Mouse (Mus musculus) heart, adult 9 months (tissue): ENCODE data around the gene Abl1.

Source experiments
- DNase-seq, 2 experiments: peaks; one replicate each; pipeline ENCODE4 v3.0.0; 2022; ENCODE audit warnings: low spot score in 2 of 2

Gene Abl1

DNA sequence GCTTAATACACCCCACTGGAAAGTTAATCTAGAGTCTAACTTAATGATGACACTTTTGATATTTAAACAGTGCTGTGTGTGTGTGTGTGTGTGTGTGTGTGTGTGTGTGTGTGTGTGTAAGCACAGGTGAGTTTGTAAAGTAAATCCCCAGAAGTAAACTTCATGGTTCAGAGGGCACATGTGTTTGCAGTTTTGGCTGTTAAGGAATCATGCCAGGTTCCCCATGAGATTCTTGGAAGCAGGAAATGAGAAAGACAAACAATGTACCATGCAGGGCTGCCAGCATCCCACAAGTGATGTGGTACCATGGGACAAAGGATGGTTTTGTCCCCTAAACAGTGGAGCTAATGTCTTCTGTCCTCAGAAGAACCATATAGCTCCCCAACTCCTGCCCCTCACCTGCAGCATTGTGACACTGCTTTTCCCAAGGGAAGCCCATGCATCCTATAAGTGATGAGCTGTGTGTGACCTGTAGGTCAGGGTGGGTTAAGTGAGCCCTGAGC lies 57.6 kb downstream of the Abl1 start:
- DNase-seq = no peak

GRCm38 (mm10) chr2:31746835-31747234 lies 58.7 kb downstream of the Abl1 start:
- DNase-seq = no peak

GRCm38 (mm10) chr2:31749046-31749709 lies 61.0 kb downstream of the Abl1 start:
- no peak for DNase-seq

DNA sequence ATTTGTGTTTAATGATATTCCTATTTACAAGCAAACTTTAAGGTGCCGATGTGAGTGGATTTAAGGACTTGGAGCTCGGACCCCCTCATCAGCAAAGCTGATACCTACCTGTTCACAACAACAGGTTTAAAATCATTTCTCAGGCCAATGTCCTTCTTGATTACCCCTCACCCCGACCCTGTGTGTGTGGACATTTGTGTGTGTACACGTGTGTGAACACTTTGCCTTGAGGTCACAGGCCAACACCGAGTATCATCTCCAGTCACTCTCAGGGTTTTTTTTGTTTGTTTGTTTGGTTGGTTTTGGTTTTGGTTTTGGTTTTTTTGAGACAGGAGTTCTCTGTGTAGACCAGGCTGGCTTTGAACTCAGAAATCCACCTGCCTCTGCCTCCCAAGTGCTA lies 62.0 kb downstream of the Abl1 start:
- no peak for DNase-seq

GRCm38 (mm10) chr2:31757472-31757871 lies 69.3 kb downstream of the Abl1 start:
- no peak for DNase-seq

DNA sequence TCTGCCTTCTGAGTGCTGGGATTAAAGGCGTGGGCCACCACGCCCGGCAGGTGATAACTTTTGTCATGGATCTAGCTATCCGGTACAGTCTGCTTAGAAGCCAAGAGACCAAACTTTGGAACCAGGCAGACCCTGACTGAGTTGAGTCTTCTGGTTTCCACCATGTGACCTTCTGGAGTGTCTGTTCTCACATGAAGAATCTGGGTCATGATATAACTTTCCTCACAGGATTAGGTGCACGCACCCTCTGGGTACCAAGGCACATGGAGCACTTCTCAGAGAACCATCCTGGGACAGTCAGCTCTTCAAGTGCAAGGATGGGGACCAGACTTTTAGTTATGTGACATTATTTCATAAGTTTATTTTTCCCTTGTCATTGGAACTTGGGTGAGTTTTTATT lies 70.8 kb downstream of the Abl1 start:
- no peak for DNase-seq

DNA sequence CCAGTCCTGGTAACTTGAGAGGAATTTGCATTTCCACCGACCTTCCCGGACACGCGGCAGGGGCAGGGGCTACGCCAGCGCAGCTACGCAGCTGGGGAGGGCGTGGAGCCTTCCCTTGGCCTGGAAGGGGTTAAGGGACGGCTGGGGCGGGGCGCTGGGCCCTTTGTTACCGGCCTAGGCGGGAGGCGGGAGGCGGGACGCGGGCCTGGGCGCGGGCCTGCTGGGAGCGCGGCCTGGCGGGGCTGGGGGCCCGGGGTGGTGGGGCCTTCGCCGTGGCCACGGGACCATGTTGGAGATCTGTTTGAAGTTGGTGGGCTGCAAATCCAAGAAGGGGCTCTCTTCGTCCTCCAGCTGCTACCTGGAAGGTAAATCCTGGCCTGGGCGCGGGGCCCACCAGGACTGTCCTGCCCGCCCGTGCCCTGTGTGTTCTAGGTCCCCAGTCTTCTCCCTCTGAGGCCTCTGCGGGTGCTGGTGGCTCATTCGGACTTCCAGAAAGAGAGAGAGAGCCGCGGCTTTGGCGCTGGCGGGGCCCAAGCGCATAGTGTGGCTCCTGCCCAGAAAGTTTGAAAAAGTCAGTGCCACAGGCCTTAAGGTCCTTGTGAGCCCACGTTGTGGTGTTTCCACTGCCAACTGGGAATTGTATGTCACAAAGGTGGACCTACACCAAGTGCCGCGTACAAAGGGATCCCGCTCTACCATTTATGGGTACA lies 71.7 kb downstream of the Abl1 start:
- peak; percentile 84 for DNase-seq

DNA sequence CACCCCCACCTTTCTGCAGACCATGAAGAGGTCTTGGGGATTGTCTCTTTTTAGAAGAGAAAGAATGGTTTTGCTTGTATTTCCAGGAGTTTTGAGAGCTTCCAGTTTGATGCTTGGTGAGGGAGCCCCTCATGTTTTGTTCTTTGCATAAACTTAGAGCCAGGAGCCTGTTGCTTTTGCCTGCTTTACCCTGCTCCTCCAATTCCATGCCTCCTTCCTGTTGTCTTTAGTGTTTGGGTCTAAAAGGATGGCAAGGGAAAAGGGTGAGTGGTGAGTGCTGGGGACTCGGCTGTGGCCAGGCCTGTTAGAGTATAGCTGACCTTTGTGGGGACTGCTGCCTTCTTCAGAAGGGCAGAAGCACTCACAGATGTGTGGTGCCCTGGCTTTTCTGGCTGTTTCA lies 72.3 kb downstream of the Abl1 start:
- no peak for DNase-seq

GRCm38 (mm10) chr2:31761115-31761531 lies 72.9 kb downstream of the Abl1 start:
- DNase-seq = no peak

DNA sequence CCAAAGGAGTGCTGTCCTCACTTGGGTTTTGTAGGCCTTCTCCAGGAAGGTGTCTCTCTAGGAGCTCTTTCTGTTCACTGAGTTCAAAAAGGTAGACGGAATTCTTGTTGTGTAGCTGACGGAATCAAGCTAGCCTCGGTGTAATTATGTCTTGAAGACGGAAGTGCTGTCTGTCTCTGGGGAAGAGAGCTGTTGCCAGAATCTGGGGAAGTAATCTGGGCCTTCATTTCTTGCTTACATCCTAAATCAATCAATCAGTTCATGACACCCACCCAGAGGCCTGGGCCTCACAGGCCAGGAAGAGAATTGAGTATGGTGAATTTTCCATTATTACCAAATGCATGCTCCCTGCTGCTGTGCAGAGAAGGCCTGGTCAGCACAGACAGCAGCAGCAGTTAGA lies 73.4 kb downstream of the Abl1 start:
- peak; percentile 50 to 60 for DNase-seq

DNA sequence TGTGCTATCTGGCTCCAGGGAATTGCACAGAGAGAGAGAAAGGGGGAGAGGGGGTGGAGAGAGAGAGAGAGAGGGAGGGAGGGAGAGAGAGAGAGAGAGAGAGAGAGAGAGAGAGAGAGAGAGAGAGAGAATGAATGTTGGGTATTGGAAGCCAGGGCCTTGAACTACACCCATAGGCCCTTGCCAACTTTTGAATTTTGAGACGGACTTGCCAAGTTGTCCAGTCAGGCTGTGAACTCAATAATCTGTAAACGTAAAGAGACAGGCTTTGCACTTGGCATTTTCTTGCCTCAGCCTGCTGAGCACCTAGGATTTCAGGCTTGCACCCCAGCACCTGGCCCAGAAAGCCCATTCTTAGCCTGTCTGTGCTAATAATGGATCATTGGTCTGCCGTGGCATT lies 74.0 kb downstream of the Abl1 start:
- DNase-seq = no peak

DNA sequence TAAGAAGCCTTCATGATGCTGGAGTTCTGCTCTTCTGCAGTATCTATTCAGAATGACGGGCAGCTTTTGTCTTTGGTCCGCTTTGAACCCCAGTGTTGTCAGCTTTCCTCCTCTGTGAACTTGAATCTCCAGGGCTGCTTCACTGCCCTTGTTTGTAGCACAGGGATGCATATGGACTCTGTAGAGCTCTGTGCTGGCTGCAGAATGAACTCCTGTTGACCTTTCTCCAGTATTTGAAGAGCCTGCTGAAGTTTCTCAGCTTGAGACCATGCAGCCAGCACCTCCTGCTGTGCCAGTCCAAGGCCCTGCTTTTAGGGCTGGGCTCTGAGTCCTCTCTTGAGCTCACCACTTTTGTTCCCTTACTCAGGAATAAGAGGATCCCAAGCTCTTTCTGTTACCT lies 74.7 kb downstream of the Abl1 start:
- DNase-seq = no peak

GRCm38 (mm10) chr2:31763271-31763670 lies 75.1 kb downstream of the Abl1 start:
- no peak for DNase-seq

DNA sequence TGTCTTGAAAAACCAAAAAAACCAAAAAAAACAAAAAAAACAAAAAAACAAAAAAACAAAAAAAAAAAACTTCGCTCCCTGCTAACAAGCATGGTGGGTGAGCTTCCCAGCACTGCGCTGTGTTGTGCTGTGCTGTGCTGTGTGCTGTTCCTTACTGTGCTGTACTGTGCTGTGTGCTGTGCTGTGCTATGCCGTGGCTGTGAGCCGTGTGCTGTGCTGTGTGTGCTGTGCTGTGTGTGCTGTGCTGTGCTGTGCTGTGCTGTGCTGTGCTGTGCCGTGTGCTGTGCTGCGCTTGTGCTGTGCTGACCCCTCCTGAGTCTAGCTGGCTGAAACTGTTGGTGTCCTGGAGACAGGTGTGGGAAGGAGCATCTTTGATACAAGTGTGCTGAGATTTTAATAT lies 78.9 kb downstream of the Abl1 start:
- DNase-seq = no peak

DNA sequence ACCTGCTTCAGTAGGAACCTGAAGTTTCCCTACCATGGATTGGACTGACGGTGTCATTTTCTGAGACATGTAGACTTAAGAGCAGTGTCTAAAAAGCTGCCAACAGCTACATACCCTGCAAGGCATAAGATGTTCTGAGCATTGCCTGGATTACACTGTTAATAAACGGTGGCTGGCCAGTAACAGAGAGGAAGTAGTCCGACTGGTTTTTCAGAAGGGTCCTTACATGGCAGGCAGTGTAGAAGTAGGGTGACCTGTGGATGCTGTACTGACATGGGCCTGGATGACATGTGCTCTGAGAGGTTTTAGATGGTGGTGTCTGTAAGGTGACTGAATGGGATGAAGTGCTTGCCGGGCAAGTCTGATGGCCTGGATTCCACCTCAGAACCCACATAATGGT lies 79.6 kb downstream of the Abl1 start:
- no peak for DNase-seq

DNA sequence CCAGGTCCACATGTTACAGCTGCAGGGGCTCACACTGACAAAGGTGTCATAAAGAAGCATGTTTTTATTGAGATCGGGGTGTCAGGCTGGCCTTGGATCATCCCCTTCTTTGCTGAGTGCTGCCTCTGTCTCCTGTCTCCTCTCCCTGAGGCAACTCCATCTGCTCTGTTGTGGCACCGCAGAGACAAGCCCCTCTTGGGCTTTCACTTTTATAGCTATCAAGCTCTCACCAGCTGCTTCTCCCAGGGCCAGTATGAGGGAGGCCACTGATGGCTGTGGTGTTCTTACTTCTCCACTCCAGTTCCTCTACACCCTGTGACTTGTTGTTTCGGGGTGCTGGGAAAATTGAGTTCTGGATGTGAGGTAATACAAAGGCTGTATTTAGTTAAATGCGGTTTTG lies 80.9 kb downstream of the Abl1 start:
- DNase-seq = no peak

- DNase-seq = peak; percentile 87 to 92
These were observed 81.5 kb downstream of the Abl1 start for GRCm38 (mm10) chr2:31769631-31770111.

DNA sequence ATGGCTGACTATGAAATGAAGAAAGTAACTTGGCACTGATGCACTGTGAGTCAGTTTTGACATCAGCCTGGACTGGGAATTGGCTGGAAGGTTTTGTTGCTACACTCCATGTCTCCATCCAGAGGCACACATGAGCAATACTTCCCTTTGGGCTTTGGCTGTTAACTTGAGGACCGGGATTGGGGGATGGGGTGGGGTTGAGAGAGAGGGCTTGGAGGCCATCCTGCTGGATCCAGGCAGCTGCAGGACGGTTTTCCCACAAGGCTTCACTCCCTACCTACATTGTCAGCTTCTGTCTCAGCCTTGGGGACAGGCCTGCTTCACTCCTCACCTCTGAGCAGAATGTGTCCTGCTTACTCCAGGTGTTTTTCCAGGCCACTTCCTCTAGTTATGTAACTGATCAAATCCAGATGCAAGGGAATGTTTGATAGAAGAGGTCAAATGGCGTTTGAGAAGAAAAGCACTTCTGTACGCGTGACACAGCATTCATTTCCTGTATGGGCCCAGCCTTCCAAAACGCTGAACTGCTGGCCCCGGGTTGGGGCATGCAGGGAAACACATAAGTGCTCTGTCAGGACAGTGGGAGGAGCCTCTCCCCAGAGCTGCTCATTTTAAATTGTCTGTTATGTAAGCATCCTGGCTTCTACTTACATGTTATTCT lies 82.7 kb downstream of the Abl1 start:
- DNase-seq = peak; percentile 92 to 94

GRCm38 (mm10) chr2:31776479-31776878 lies 88.3 kb downstream of the Abl1 start:
- DNase-seq = no peak

DNA sequence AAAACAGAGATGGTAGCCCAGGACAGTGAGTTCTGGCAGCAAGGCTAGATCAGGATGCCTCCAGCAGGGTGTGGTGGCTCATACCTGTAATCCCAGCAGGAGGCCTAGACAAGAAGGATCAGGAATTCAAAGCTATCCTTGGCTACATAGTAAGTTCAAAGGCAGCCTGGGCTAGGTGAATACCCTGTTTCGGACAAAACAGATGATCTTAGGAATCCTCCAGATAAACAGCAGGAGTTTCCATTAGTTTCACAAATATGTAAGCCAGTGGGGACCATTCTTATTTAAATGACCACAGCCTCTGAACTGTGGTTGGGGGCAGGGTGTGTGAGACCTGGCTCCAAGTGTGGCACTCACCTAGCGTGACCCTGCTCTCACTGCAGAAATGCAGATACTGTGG lies 91.1 kb downstream of the Abl1 start:
- no peak for DNase-seq

DNA sequence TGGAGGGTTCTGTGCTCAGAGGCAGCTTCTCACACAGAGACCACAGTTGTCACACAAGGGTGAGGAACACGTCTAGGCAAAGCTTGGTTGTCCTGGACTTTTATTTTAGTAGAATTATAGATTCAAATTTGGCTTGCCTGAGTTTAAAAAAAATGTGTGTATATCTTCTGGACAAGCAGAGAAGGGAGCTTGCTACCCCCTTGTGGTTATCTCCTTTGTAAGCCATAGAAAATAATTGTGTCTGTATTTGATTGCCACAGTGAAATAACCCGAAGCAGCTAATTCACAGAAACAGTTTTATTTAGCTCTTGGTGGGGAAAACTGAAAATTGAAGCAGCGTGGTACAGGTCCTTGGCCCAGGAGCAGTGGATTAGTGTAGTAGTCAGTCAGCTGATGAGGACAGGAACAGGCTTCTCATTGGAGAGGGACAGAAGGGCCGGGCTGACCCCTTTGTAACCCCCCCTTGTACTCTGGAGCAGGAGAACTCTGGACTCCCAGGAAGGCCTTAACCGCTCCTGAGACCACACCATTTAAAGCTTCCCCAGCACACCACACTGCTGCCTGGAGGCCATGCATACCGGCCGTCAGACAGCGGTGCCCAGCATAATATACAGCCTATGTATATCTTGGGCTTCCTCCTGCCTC lies 94.9 kb downstream of the Abl1 start:
- DNase-seq = no peak

DNA sequence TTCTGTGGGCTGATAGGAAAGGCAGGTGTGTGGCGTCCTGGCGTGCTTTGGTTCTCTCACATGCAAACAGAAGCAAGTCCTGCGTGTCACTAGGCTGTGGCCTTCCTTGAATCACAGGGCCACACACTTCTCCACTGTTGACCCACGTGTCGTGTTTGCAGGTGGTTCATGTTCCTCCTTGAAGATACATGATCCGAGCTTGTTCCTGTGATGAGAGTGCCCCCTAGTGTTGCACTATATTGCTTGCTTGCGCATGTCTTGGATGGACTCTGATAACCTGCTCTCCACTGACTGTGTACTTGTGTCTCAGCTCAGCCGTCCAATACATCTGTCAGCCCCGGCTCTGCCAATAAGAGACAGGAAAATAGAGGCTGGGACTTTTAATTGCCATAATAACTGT lies 96.9 kb downstream of the Abl1 start:
- peak; percentile 61 to 81 for DNase-seq
